In genomic region chr11:96987873-96988655, GRCm38 (mm10) we compare ENCODE assay signal across 8 mouse cellular contexts. TPM values are rescaled to one million over a fixed set of nuclear protein-coding genes. Genes with fewer than 3 reads are reported as not detected.
DNase-seq lines count a peak whose midpoint lies in the region; ATAC-seq and TF ChIP-seq lines count a peak whose summit lies in the region.

No protein-coding gene starts in this region.

- H3K27me3 ChIP-seq in heart, embryonic 13.5 days (replicated peaks) = peaks cover 87% of the 10 kb centered on the region
- H3K27me3 ChIP-seq in heart, adult 2 months (ENCODE audit: control insufficient read depth, insufficient read depth, low read length) = no peaks in the 10 kb centered on the region; the same call in 1 of the 2 replicates
- H3K27me3 ChIP-seq in embryonic facial prominence, embryonic 14.5 days (replicated peaks; ENCODE audit: control insufficient read depth, insufficient read depth, low read length) = peaks cover 10% of the 10 kb centered on the region; the same call in 1 of the 2 replicates

- no peaks in the 10 kb centered on the region for H3K79me2 ChIP-seq in heart, adult 2 months (replicated peaks; ENCODE audit: control insufficient read depth, insufficient read depth, low read length)

- peak overlapping the region; percentile 32 for H3K4me3 ChIP-seq in heart, embryonic 13.5 days
- H3K4me3 ChIP-seq in heart, adult 2 months = no peak overlapping the region
- peak overlapping the region; percentile 27 for H3K4me3 ChIP-seq in embryonic facial prominence, embryonic 14.5 days (ENCODE audit: low read depth, low read length)

- no peak for DNase-seq in heart, adult 2 months
- DNase-seq in CD4-positive, CD25-positive, alpha-beta regulatory T cell, adult 2 months (ENCODE audit: low read depth, low spot score) = peak; percentile 93
- DNase-seq in embryonic facial prominence, embryonic 14.5 days (ENCODE audit: low spot score) = no peak
- peak; percentile 46 for DNase-seq in large intestine, adult 2 months (ENCODE audit: low read depth, low spot score)
- DNase-seq in naive thymus-derived CD4-positive, alpha-beta T cell, adult 2 months (ENCODE audit: low read depth) = peak; percentile 91
- DNase-seq in ovary, adult 18-20 months (ENCODE audit: low spot score) = no peak
- no peak for DNase-seq in left cerebral cortex, postnatal 14 days (ENCODE audit: low spot score in 2 of 2)

- TF ChIP-seq EP300 in heart, adult 2 months (IDR thresholded peaks at IDR 0.05; ENCODE audit: insufficient read depth, low read depth, low read length) = no peak

- H3K27ac ChIP-seq in heart, embryonic 13.5 days (replicated peaks) = no peak overlapping the region
- H3K27ac ChIP-seq in heart, adult 2 months = no peak overlapping the region
- H3K27ac ChIP-seq in embryonic facial prominence, embryonic 14.5 days (replicated peaks; ENCODE audit: low read depth, low read length) = no peak overlapping the region

- H3K9ac ChIP-seq in heart, embryonic 13.5 days = peak overlapping the region; percentile 47; the same call in 1 of the 2 replicates
- H3K9ac ChIP-seq in heart, adult 2 months (ENCODE audit: low read depth, low read length) = no peak overlapping the region
- H3K9ac ChIP-seq in embryonic facial prominence, embryonic 14.5 days (ENCODE audit: low read depth, low read length) = peak overlapping the region; percentile 5; the same call in 1 of the 2 replicates

- H3K36me3 ChIP-seq in heart, embryonic 13.5 days = no peaks in the 10 kb centered on the region
- no peaks in the 10 kb centered on the region for H3K36me3 ChIP-seq in heart, adult 2 months (ENCODE audit: control insufficient read depth, insufficient read depth, low read length)
- no peaks in the 10 kb centered on the region for H3K36me3 ChIP-seq in embryonic facial prominence, embryonic 14.5 days (ENCODE audit: control insufficient read depth, insufficient read depth, low read length)

- no peak for TF ChIP-seq CTCF in heart, adult 2 months (IDR thresholded peaks at IDR 0.05)

- no peaks in the 10 kb centered on the region for H3K9me3 ChIP-seq in heart, embryonic 13.5 days
- H3K9me3 ChIP-seq in embryonic facial prominence, embryonic 14.5 days (ENCODE audit: control insufficient read depth, low read length) = no peaks in the 10 kb centered on the region

- H3K4me1 ChIP-seq in heart, embryonic 13.5 days = peaks cover 20% of the 10 kb centered on the region
- H3K4me1 ChIP-seq in heart, adult 2 months (ENCODE audit: control insufficient read depth, insufficient read depth, low read length) = peaks cover 1% of the 10 kb centered on the region; the same call in 1 of the 2 replicates
- peaks cover 7% of the 10 kb centered on the region; the same call in 1 of the 2 replicates for H3K4me1 ChIP-seq in embryonic facial prominence, embryonic 14.5 days (ENCODE audit: control insufficient read depth, insufficient read depth, low read length)

- no peak for TF ChIP-seq POLR2A in heart, adult 2 months (IDR thresholded peaks at IDR 0.05; ENCODE audit: insufficient read depth, low read depth, low read length)

- H3K4me2 ChIP-seq in heart, embryonic 13.5 days = peak overlapping the region; percentile 63
- peak overlapping the region; percentile 49 for H3K4me2 ChIP-seq in embryonic facial prominence, embryonic 14.5 days (ENCODE audit: low read depth, low read length)

- intact Hi-C loops in heart, adult 2 months (cut with DNase I) = no loop called here
- intact Hi-C loops in left cerebral cortex, postnatal 14 days (cut with DNase I) = no loop called here

- WGBS in heart, embryonic 13.5 days = 6% methylated on average over 31 of the region's 31 CpGs
- 9% methylated on average over 31 of the region's 31 CpGs for WGBS in heart, adult 2 months
- 4% methylated on average over 29 of the region's 31 CpGs for WGBS in embryonic facial prominence, embryonic 14.5 days
- WGBS in large intestine, adult 2 months = 8% methylated on average over 31 of the region's 31 CpGs

- no peak for ATAC-seq in heart, embryonic 13.5 days (ENCODE audit: extremely low read depth, insufficient number of reproducible peaks, low FRiP score, low TSS enrichment)
- peak; percentile 45; the same call in 1 of the 2 replicates for ATAC-seq in embryonic facial prominence, embryonic 14.5 days (ENCODE audit: low read depth)

RNA-seq across cellular contexts. Expression of gene Sp2, which starts 5.3 kb away (rescaled TPM):
- polyA plus RNA-seq in heart, embryonic 13.5 days (2015; fragmentation: Nextera tagmentation; extraction: Ambion mirVana) = 15.8 and 17.8 TPM in 2 replicates
- 10 to 100 TPM; 10.4 to 12.4 TPM for total RNA-seq in heart, adult 2 months (2021)
- 10.3 and 12.3 TPM in 2 replicates for polyA plus RNA-seq in heart, adult 2 months (2012; rRNA removed)
- 15.2 and 16.2 TPM in 2 replicates for polyA plus RNA-seq in embryonic facial prominence, embryonic 14.5 days (2014; fragmentation: Nextera tagmentation; extraction: Ambion mirVana)
- polyA plus RNA-seq in large intestine, adult 2 months (2012; rRNA removed) = 11.3 and 13.3 TPM in 2 replicates
- total RNA-seq in left cerebral cortex, postnatal 14 days (2021) = 10 to 100 TPM; 10.1 to 11.8 TPM

RNA-seq across cellular contexts. Expression of gene Sp6, which starts 25.1 kb away (rescaled TPM):
- 0.18 and 0.21 TPM in 2 replicates for polyA plus RNA-seq in heart, embryonic 13.5 days (2015; fragmentation: Nextera tagmentation; extraction: Ambion mirVana)
- under 1 TPM; 0.11 to 0.21 TPM for total RNA-seq in heart, adult 2 months (2021)
- 0.21 and 0.23 TPM in 2 replicates for polyA plus RNA-seq in heart, adult 2 months (2012; rRNA removed)
- 2.1 and 2.9 TPM in 2 replicates for polyA plus RNA-seq in embryonic facial prominence, embryonic 14.5 days (2014; fragmentation: Nextera tagmentation; extraction: Ambion mirVana)
- polyA plus RNA-seq in large intestine, adult 2 months (2012; rRNA removed) = 0.12 and 0.22 TPM in 2 replicates
- total RNA-seq in left cerebral cortex, postnatal 14 days (2021) = 1 to 10 TPM; 2.6 to 2.7 TPM

RNA-seq across cellular contexts. Expression of gene Scrn2, which starts 41.7 kb away (rescaled TPM):
- polyA plus RNA-seq in heart, embryonic 13.5 days (2015; fragmentation: Nextera tagmentation; extraction: Ambion mirVana) = 16.0 and 19.2 TPM in 2 replicates
- 10 to 100 TPM; 12.6 TPM for total RNA-seq in heart, adult 2 months (2021)
- 13.0 and 16.3 TPM in 2 replicates for polyA plus RNA-seq in heart, adult 2 months (2012; rRNA removed)
- polyA plus RNA-seq in embryonic facial prominence, embryonic 14.5 days (2014; fragmentation: Nextera tagmentation; extraction: Ambion mirVana) = 14.7 and 16.1 TPM in 2 replicates
- 32.1 and 38.6 TPM in 2 replicates for polyA plus RNA-seq in large intestine, adult 2 months (2012; rRNA removed)
- 1 to 10 TPM; 2.7 to 3.0 TPM for total RNA-seq in left cerebral cortex, postnatal 14 days (2021)

RNA-seq across cellular contexts. Expression of gene Pnpo, which starts 44.3 kb away (rescaled TPM):
- 53.3 and 55.6 TPM in 2 replicates for polyA plus RNA-seq in heart, embryonic 13.5 days (2015; fragmentation: Nextera tagmentation; extraction: Ambion mirVana)
- 10 to 100 TPM; 12.9 to 13.0 TPM for total RNA-seq in heart, adult 2 months (2021)
- polyA plus RNA-seq in heart, adult 2 months (2012; rRNA removed) = 21.3 and 22.0 TPM in 2 replicates
- 26.8 and 27.4 TPM in 2 replicates for polyA plus RNA-seq in embryonic facial prominence, embryonic 14.5 days (2014; fragmentation: Nextera tagmentation; extraction: Ambion mirVana)
- polyA plus RNA-seq in large intestine, adult 2 months (2012; rRNA removed) = 59.4 and 66.0 TPM in 2 replicates
- total RNA-seq in left cerebral cortex, postnatal 14 days (2021) = 10 to 100 TPM; 38.0 to 40.3 TPM

RNA-seq across cellular contexts. Expression of gene Lrrc46, which starts 53.1 kb away (rescaled TPM):
- polyA plus RNA-seq in heart, embryonic 13.5 days (2015; fragmentation: Nextera tagmentation; extraction: Ambion mirVana) = 0.18 and 0.49 TPM in 2 replicates
- total RNA-seq in heart, adult 2 months (2021) = under 1 TPM in 1 of 2 experiments, not detected in 1; 0.18 TPM
- polyA plus RNA-seq in heart, adult 2 months (2012; rRNA removed) = 0.50 and 1.0 TPM in 2 replicates
- polyA plus RNA-seq in embryonic facial prominence, embryonic 14.5 days (2014; fragmentation: Nextera tagmentation; extraction: Ambion mirVana) = 2.5 and 7.3 TPM in 2 replicates
- 0.11 and 0.16 TPM in 2 replicates for polyA plus RNA-seq in large intestine, adult 2 months (2012; rRNA removed)
- total RNA-seq in left cerebral cortex, postnatal 14 days (2021) = under 1 TPM; 0.26 to 0.74 TPM

Comparison
In these comparisons a context has a peak if more than half of its experiments do, and no peak if none do; other contexts are left out.
1. DNase-seq: peak in CD4-positive, CD25-positive, alpha-beta regulatory T cell, adult 2 months (single experiment), large intestine, adult 2 months (single experiment) and naive thymus-derived CD4-positive, alpha-beta T cell, adult 2 months (single experiment); none in heart, adult 2 months (0 of 2), embryonic facial prominence, embryonic 14.5 days (single experiment), ovary, adult 18-20 months (single experiment) and left cerebral cortex, postnatal 14 days (0 of 2).